9 mouse cellular contexts compared by ENCODE assay signal in the genomic region with DNA sequence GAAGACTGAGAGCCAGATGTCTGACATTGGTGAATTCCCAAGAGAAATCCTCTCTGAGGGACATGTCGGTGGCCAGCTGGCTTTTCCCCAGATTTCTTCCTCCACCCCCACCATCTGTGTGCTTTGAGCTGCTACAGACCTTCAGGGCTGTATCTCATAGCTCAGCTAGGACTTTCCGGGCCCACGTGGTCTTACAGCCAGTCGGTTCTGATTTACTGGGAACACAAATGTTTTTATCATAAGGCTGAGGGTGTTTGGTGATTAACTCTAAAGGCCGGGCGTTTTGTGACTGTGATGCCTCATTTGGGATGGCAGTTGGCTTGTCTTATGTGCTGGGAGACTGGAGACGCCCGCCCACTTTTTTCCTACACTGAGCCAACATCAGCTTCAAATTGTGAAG. TPM values are rescaled to one million over a fixed set of nuclear protein-coding genes. Genes with fewer than 3 reads are reported as not detected.
DNase-seq lines count a peak whose midpoint lies in the region; ATAC-seq and TF ChIP-seq lines count a peak whose summit lies in the region.
"Had no signal": no experiment of that assay in that cellular context is flagged by ENCODE, and none has a peak within 500 bp of the region (broad histone marks: within the 10 kb centered on the region; RNA-seq: fewer than 3 reads in every experiment).

No protein-coding gene starts in this region.

- no peak overlapping the region for H3K27ac ChIP-seq in heart, embryonic 11.5 days (ENCODE audit: low read depth, low read length)
- no peak overlapping the region for H3K27ac ChIP-seq in hindbrain, embryonic 14.5 days
- H3K27ac ChIP-seq in thymus, adult 2 months (ENCODE audit: control insufficient read depth, insufficient read depth, low read length): no peak overlapping the region
- H3K27ac ChIP-seq: embryonic facial prominence, embryonic 15.5 days had no signal

- no peaks in the 10 kb centered on the region for H3K27me3 ChIP-seq in heart, embryonic 11.5 days (ENCODE audit: control insufficient read depth, insufficient read depth, low read length)
- H3K27me3 ChIP-seq in hindbrain, embryonic 14.5 days (ENCODE audit: control insufficient read depth, insufficient read depth, low read length): no peaks in the 10 kb centered on the region
- H3K27me3 ChIP-seq in thymus, adult 2 months (ENCODE audit: control insufficient read depth, insufficient read depth, low read length): no peaks in the 10 kb centered on the region
- H3K27me3 ChIP-seq: embryonic facial prominence, embryonic 15.5 days had no signal

- TF ChIP-seq CTCF in thymus, adult 2 months (IDR thresholded peaks at IDR 0.05; ENCODE audit: borderline replicate concordance, control insufficient read depth, extremely low read depth, insufficient read depth, low read length, poor library complexity): no peak

- H3K4me2 ChIP-seq in heart, embryonic 11.5 days: no peak overlapping the region
- no peak overlapping the region for H3K4me2 ChIP-seq in hindbrain, embryonic 14.5 days (replicated peaks)
- H3K4me2 ChIP-seq: embryonic facial prominence, embryonic 15.5 days had no signal

- H3K36me3 ChIP-seq in heart, embryonic 11.5 days (ENCODE audit: control insufficient read depth, insufficient read depth, low read length): no peaks in the 10 kb centered on the region
- no peaks in the 10 kb centered on the region for H3K36me3 ChIP-seq in hindbrain, embryonic 14.5 days (replicated peaks; ENCODE audit: control insufficient read depth, insufficient read depth)
- no peaks in the 10 kb centered on the region for H3K36me3 ChIP-seq in thymus, adult 2 months (ENCODE audit: control insufficient read depth, insufficient read depth, low read length)
- H3K36me3 ChIP-seq: embryonic facial prominence, embryonic 15.5 days had no signal

- 60% methylated on average over 8 of the region's 8 CpGs for WGBS in heart, embryonic 11.5 days (ENCODE audit: insufficient replicate concordance)
- 69% methylated on average over 8 of the region's 8 CpGs for WGBS in hindbrain, embryonic 14.5 days
- WGBS in thymus, adult 2 months: 93% methylated on average over 8 of the region's 8 CpGs

- DNase-seq in heart, adult 9 months (ENCODE audit: low spot score in 2 of 2): peak; percentile 2 to 23
- DNase-seq in cerebellum, postnatal 25 days: peak; percentile 37 to 57
- peak; percentile 26 for DNase-seq in layer of hippocampus, adult 9-10 months (ENCODE audit: low spot score)
- DNase-seq in retina, adult 2 months (ENCODE audit: low read depth, low spot score): peak; percentile 9
- DNase-seq in hindbrain, embryonic 14.5 days (ENCODE audit: low spot score): no peak
- no peak for DNase-seq in thymus, postnatal 14 days
- no peak for DNase-seq in thymus, adult 2 months

- no peak overlapping the region for H3K4me3 ChIP-seq in heart, embryonic 11.5 days (ENCODE audit: low read depth, low read length)
- H3K4me3 ChIP-seq in hindbrain, embryonic 14.5 days (replicated peaks; ENCODE audit: low read length): no peak overlapping the region
- H3K4me3 ChIP-seq in thymus, adult 2 months (ENCODE audit: control insufficient read depth, insufficient read depth, low read length): no peak overlapping the region
- H3K4me3 ChIP-seq: embryonic facial prominence, embryonic 15.5 days had no signal

- H3K9ac ChIP-seq in heart, embryonic 11.5 days (ENCODE audit: low read depth, low read length): no peak overlapping the region
- no peak overlapping the region for H3K9ac ChIP-seq in hindbrain, embryonic 14.5 days
- H3K9ac ChIP-seq: embryonic facial prominence, embryonic 15.5 days had no signal

- H3K9me3 ChIP-seq in heart, embryonic 11.5 days (replicated peaks; ENCODE audit: control insufficient read depth, low read length): no peaks in the 10 kb centered on the region
- H3K9me3 ChIP-seq in hindbrain, embryonic 14.5 days (ENCODE audit: control insufficient read depth, low read length): no peaks in the 10 kb centered on the region
- H3K9me3 ChIP-seq: embryonic facial prominence, embryonic 15.5 days had no signal

- ATAC-seq in heart, embryonic 11.5 days (replicated peaks; ENCODE audit: insufficient number of reproducible peaks, low FRiP score, low TSS enrichment): no peak
- no peak for ATAC-seq in hindbrain, embryonic 14.5 days (ENCODE audit: low FRiP score)

- no peak for TF ChIP-seq POLR2A in thymus, adult 2 months (IDR thresholded peaks at IDR 0.05; ENCODE audit: control insufficient read depth, extremely low read depth, insufficient read depth, low read length, poor library complexity)

- no peaks in the 10 kb centered on the region for H3K4me1 ChIP-seq in heart, embryonic 11.5 days (ENCODE audit: control insufficient read depth, insufficient read depth, low read length)
- H3K4me1 ChIP-seq in hindbrain, embryonic 14.5 days (replicated peaks; ENCODE audit: control insufficient read depth, insufficient read depth, low read length): no peaks in the 10 kb centered on the region
- no peaks in the 10 kb centered on the region for H3K4me1 ChIP-seq in thymus, adult 2 months (replicated peaks; ENCODE audit: control insufficient read depth, insufficient read depth, low read length)
- H3K4me1 ChIP-seq: embryonic facial prominence, embryonic 15.5 days had no signal

RNA-seq across cellular contexts. Expression of gene Zkscan6, which starts 32.0 kb away (rescaled TPM):
- polyA plus RNA-seq in heart, embryonic 11.5 days (2014; fragmentation: Nextera tagmentation; extraction: Ambion mirVana): 9.0 and 10.1 TPM in 2 replicates
- polyA plus RNA-seq in hindbrain, embryonic 14.5 days (2014; fragmentation: Nextera tagmentation; extraction: Ambion mirVana): 15.2 and 17.3 TPM in 2 replicates
- 7.6 TPM in 2 replicates for polyA plus RNA-seq in thymus, adult 2 months (2012; rRNA removed)

RNA-seq across cellular contexts. Expression of gene Map2k4, which starts 50.9 kb away (rescaled TPM):
- polyA plus RNA-seq in heart, embryonic 11.5 days (2014; fragmentation: Nextera tagmentation; extraction: Ambion mirVana): 80.0 and 81.5 TPM in 2 replicates
- 117 and 132 TPM in 2 replicates for polyA plus RNA-seq in hindbrain, embryonic 14.5 days (2014; fragmentation: Nextera tagmentation; extraction: Ambion mirVana)
- polyA plus RNA-seq in thymus, adult 2 months (2012; rRNA removed): 17.8 and 18.5 TPM in 2 replicates

Comparison
In these comparisons a context has a peak if more than half of its experiments do, and no peak if none do; other contexts are left out.
1. DNase-seq: peak in heart, adult 9 months (2 of 2), cerebellum, postnatal 25 days (2 of 2), layer of hippocampus, adult 9-10 months (single experiment) and retina, adult 2 months (single experiment); none in hindbrain, embryonic 14.5 days (single experiment), thymus, postnatal 14 days (single experiment) and thymus, adult 2 months (single experiment).